Mouse (Mus musculus) neural tube, embryonic 13.5 days (tissue): ENCODE results near the gene Rap1gap. TPM values are rescaled to one million over a fixed set of nuclear protein-coding genes. Genes with fewer than 3 reads are reported as not detected.

Source experiments
- ATAC-seq: fragments of 200-750 bp; cut with Nextera tagmentation; 2 replicates; pipeline ENCODE4 v1.8.0; 2017; ENCODE audit warnings: low read depth, mild to moderate bottlenecking, moderate TSS enrichment, moderate library complexity
- H3K27ac ChIP-seq: fragments of 300-500 bp; sonication (generic); replicated peaks from 2 replicates; pipeline ENCODE4 v1.5.1; 2015; ENCODE audit warnings: moderate library complexity, mild to moderate bottlenecking, inconsistent platforms
- H3K27me3 ChIP-seq: fragments of 300-500 bp; sonication (generic); 2 replicates; pipeline ENCODE4 v1.6.1; 2015; ENCODE audit warnings: mild to moderate bottlenecking, inconsistent platforms
- H3K36me3 ChIP-seq: fragments of 300-500 bp; sonication (generic); 2 replicates; pipeline ENCODE4 v1.6.1; 2015; ENCODE audit warnings: mild to moderate bottlenecking, inconsistent platforms
- H3K4me1 ChIP-seq: fragments of 300-500 bp; sonication (generic); replicated peaks from 2 replicates; pipeline ENCODE4 v1.6.1; 2015; ENCODE audit warnings: inconsistent platforms
- H3K4me2 ChIP-seq: fragments of 300-500 bp; sonication (generic); 2 replicates; pipeline ENCODE4 v1.6.1; 2015; ENCODE audit warnings: inconsistent platforms, mild to moderate bottlenecking, moderate library complexity
- H3K4me3 ChIP-seq: fragments of 300-500 bp; sonication (generic); 2 replicates; pipeline ENCODE4 v1.5.1; 2015; ENCODE audit warnings: mild to moderate bottlenecking, inconsistent platforms
- H3K9ac ChIP-seq: fragments of 300-500 bp; sonication (generic); 2 replicates; pipeline ENCODE4 v1.6.1; 2015; ENCODE audit warnings: moderate library complexity, mild to moderate bottlenecking, inconsistent platforms
- H3K9me3 ChIP-seq: fragments of 300-500 bp; sonication (generic); 2 replicates; pipeline ENCODE4 v1.6.1; 2016; ENCODE audit warnings: inconsistent platforms
- WGBS: fragments of 180-500 bp; shearing (Covaris S2); methylation state at CpG from one replicate; pipeline ENCODE4 v1.1.7; 2015; 5-methylcytosine and 5-hydroxymethylcytosine counted together
- polyA plus RNA-seq: library from polyadenylated mRNA; unstranded; fragments of >200 nt; fragmentation: Nextera tagmentation; extraction: Ambion mirVana; gene quantifications from 2 replicates; pipeline ENCODE4 v1.2.1, GENCODE M21; 2015

Gene Rap1gap
- polyA plus RNA-seq, 1 experiment from 2014 or later = 51.2 TPM

GRCm38 (mm10) chr4:137717671-137718070, 53.1 kb downstream of the Rap1gap start:
- WGBS = 79% methylated on average over 15 of the region's 15 CpGs
- 0 out of 2 replicates have a peak, but pooled peaks cover 4% of the 10 kb centered on the region for H3K36me3 ChIP-seq
- H3K4me2 ChIP-seq = no peak overlapping the region
- no peak overlapping the region for H3K9ac ChIP-seq
- ATAC-seq = no peak
- no peaks in the 10 kb centered on the region for H3K9me3 ChIP-seq
- no peak overlapping the region for H3K4me3 ChIP-seq
- H3K27ac ChIP-seq = no peak overlapping the region
- H3K4me1 ChIP-seq = peaks cover 16% of the 10 kb centered on the region
- no peaks in the 10 kb centered on the region for H3K27me3 ChIP-seq

GRCm38 (mm10) chr4:137719378-137720077, 55.0 kb downstream of the Rap1gap start:
- ATAC-seq = no peak
- peak overlapping the region; percentile 59 for H3K9ac ChIP-seq
- H3K4me1 ChIP-seq = peaks cover 31% of the 10 kb centered on the region
- H3K36me3 ChIP-seq = no peaks in the 10 kb centered on the region
- peak overlapping the region; percentile 57 for H3K27ac ChIP-seq
- no peak overlapping the region for H3K4me3 ChIP-seq
- WGBS = 28% methylated on average over 15 of the region's 15 CpGs
- no peaks in the 10 kb centered on the region for H3K9me3 ChIP-seq
- H3K27me3 ChIP-seq = peaks cover 15% of the 10 kb centered on the region
- H3K4me2 ChIP-seq = no peak overlapping the region

GRCm38 (mm10) chr4:137721563-137721962, 57.0 kb downstream of the Rap1gap start:
- WGBS = 93% methylated on average over 15 of the region's 15 CpGs

GRCm38 (mm10) chr4:137722230-137722629, 57.7 kb downstream of the Rap1gap start:
- H3K4me3 ChIP-seq = no peak overlapping the region
- H3K36me3 ChIP-seq = no peaks in the 10 kb centered on the region
- no peak overlapping the region for H3K4me2 ChIP-seq
- H3K4me1 ChIP-seq = peaks cover 37% of the 10 kb centered on the region
- H3K27me3 ChIP-seq = peaks cover 15% of the 10 kb centered on the region
- H3K9ac ChIP-seq = no peak overlapping the region
- H3K27ac ChIP-seq = no peak overlapping the region
- ATAC-seq = no peak
- H3K9me3 ChIP-seq = no peaks in the 10 kb centered on the region
- WGBS = 84% methylated on average over 3 of the region's 3 CpGs

More at GRCm38 (mm10) chr4:137721563-137721962, 57.0 kb downstream of the Rap1gap start:
- no peaks in the 10 kb centered on the region for H3K36me3 ChIP-seq
- ATAC-seq = no peak
- peaks cover 31% of the 10 kb centered on the region for H3K4me1 ChIP-seq
- H3K9me3 ChIP-seq = no peaks in the 10 kb centered on the region
- H3K27ac ChIP-seq = no peak overlapping the region
- peaks cover 15% of the 10 kb centered on the region for H3K27me3 ChIP-seq
- H3K9ac ChIP-seq = no peak overlapping the region
- no peak overlapping the region for H3K4me3 ChIP-seq
- no peak overlapping the region for H3K4me2 ChIP-seq

GRCm38 (mm10) chr4:137722692-137723427, 58.3 kb downstream of the Rap1gap start:
- peaks cover 20% of the 10 kb centered on the region for H3K27me3 ChIP-seq
- H3K27ac ChIP-seq = no peak overlapping the region
- ATAC-seq = peak; percentile 20; the same call in 1 of the 2 replicates
- no peaks in the 10 kb centered on the region for H3K36me3 ChIP-seq
- no peak overlapping the region for H3K4me3 ChIP-seq
- peak overlapping the region; percentile 34; the same call in 1 of the 2 replicates for H3K4me2 ChIP-seq
- H3K9ac ChIP-seq = peak overlapping the region; percentile 0; the same call in 1 of the 2 replicates
- peaks cover 43% of the 10 kb centered on the region for H3K4me1 ChIP-seq
- no peaks in the 10 kb centered on the region for H3K9me3 ChIP-seq
- WGBS = 33% methylated on average over 12 of the region's 12 CpGs

- Histone ChIP-seq H3K27me3 (peaks cover 27% of the 10 kb centered on the region), H3K4me1 (peaks cover 48% of the 10 kb centered on the region), H3K27ac (no peak overlapping the region), H3K9ac (peak overlapping the region; percentile 38), H3K36me3 (no peaks in the 10 kb centered on the region), H3K4me2 (peak overlapping the region; percentile 34), H3K4me3 (no peak overlapping the region), H3K9me3 (no peaks in the 10 kb centered on the region)
- no peak for ATAC-seq
- 35% methylated on average over 25 of the region's 25 CpGs for WGBS
These were observed 59.0 kb downstream of the Rap1gap start for GRCm38 (mm10) chr4:137723527-137723926.

- Histone ChIP-seq H3K27me3 (peaks cover 33% of the 10 kb centered on the region), H3K9me3 (no peaks in the 10 kb centered on the region), H3K27ac (no peak overlapping the region), H3K4me1 (peaks cover 48% of the 10 kb centered on the region), H3K4me2 (no peak overlapping the region), H3K4me3 (no peak overlapping the region), H3K9ac (peak overlapping the region; percentile 38; the same call in 1 of the 2 replicates), H3K36me3 (no peaks in the 10 kb centered on the region)
- no peak for ATAC-seq
- 51% methylated on average over 11 of the region's 11 CpGs for WGBS
These were observed 59.7 kb downstream of the Rap1gap start for GRCm38 (mm10) chr4:137724212-137724611.

- Histone ChIP-seq H3K27ac (no peak overlapping the region), H3K4me2 (no peak overlapping the region), H3K4me1 (peaks cover 48% of the 10 kb centered on the region), H3K4me3 (no peak overlapping the region), H3K36me3 (no peaks in the 10 kb centered on the region), H3K9me3 (no peaks in the 10 kb centered on the region), H3K27me3 (peaks cover 36% of the 10 kb centered on the region), H3K9ac (no peak overlapping the region)
- no peak for ATAC-seq
- WGBS = 43% methylated on average over 8 of the region's 8 CpGs
These were observed 60.2 kb downstream of the Rap1gap start for GRCm38 (mm10) chr4:137724766-137725165.

- ATAC-seq = no peak
- Histone ChIP-seq H3K4me2 (no peak overlapping the region), H3K4me3 (no peak overlapping the region), H3K9me3 (no peaks in the 10 kb centered on the region), H3K4me1 (peaks cover 49% of the 10 kb centered on the region), H3K27me3 (peaks cover 36% of the 10 kb centered on the region), H3K36me3 (no peaks in the 10 kb centered on the region), H3K27ac (no peak overlapping the region), H3K9ac (no peak overlapping the region)
- WGBS = 76% methylated on average over 13 of the region's 13 CpGs
These were observed 61.1 kb downstream of the Rap1gap start for GRCm38 (mm10) chr4:137725541-137726145.

- peak overlapping the region; percentile 47 for H3K9ac ChIP-seq
- ATAC-seq = no peak
- peak overlapping the region; percentile 64 for H3K4me2 ChIP-seq
These were observed 62.4 kb downstream of the Rap1gap start for GRCm38 (mm10) chr4:137726739-137727505.

GRCm38 (mm10) chr4:137727506-137728187, 63.1 kb downstream of the Rap1gap start:
- no peak overlapping the region for H3K4me3 ChIP-seq
- peak; percentile 36 for ATAC-seq
- H3K27me3 ChIP-seq = peaks cover 36% of the 10 kb centered on the region
- H3K4me2 ChIP-seq = peak overlapping the region; percentile 64
- peaks cover 49% of the 10 kb centered on the region for H3K4me1 ChIP-seq
- peak overlapping the region; percentile 47 for H3K9ac ChIP-seq
- no peaks in the 10 kb centered on the region for H3K9me3 ChIP-seq
- H3K36me3 ChIP-seq = no peaks in the 10 kb centered on the region
- WGBS = 7% methylated on average over 17 of the region's 18 CpGs
- 0 out of 2 replicates have a peak overlapping the region, but pooled peaks have one; percentile 9 for H3K27ac ChIP-seq

More at GRCm38 (mm10) chr4:137726739-137727505, 62.4 kb downstream of the Rap1gap start:
- H3K36me3 ChIP-seq = no peaks in the 10 kb centered on the region
- H3K9me3 ChIP-seq = no peaks in the 10 kb centered on the region
- 80% methylated on average over 18 of the region's 18 CpGs for WGBS
- peaks cover 49% of the 10 kb centered on the region for H3K4me1 ChIP-seq
- peaks cover 36% of the 10 kb centered on the region for H3K27me3 ChIP-seq
- 0 out of 2 replicates have a peak overlapping the region, but pooled peaks have one; percentile 9 for H3K27ac ChIP-seq
- no peak overlapping the region for H3K4me3 ChIP-seq
